Mouse (Mus musculus): Measurements from ENCODE around the gene B3galnt2.
"Not testable (repeated sequence)": the region's sequence is repeated elsewhere in the genome, so short reads cannot be mapped to it uniquely, and the experiment has no call there.

The B3galnt2 gene

GRCm38 (mm10) chr13:13953874-13954832 lies at the start of gene B3galnt2:
B3galnt2 (plus strand) TSS chr13:13954469.
- peak; percentile 99 for DNase-seq (ENCODE audit: low read depth)

GRCm38 (mm10) chr13:13911341-13911740 lies 42.9 kb upstream of the B3galnt2 start:
- no peak for DNase-seq (ENCODE audit: low read depth)

- no peak for DNase-seq (ENCODE audit: low read depth)
These were observed 34.9 kb upstream of the B3galnt2 start for GRCm38 (mm10) chr13:13919396-13919795.

- no peak for DNase-seq (ENCODE audit: low read depth)
These were observed 31.7 kb upstream of the B3galnt2 start for GRCm38 (mm10) chr13:13922526-13922925.

GRCm38 (mm10) chr13:13929982-13930381 lies 24.3 kb upstream of the B3galnt2 start:
- no peak for DNase-seq (ENCODE audit: low read depth)

- peak; percentile 44 for DNase-seq (ENCODE audit: low read depth)
These were observed 662 bp downstream of the B3galnt2 start for GRCm38 (mm10) chr13:13954931-13955330.

- DNase-seq (ENCODE audit: low read depth), result no peak
These were observed 2.4 kb downstream of the B3galnt2 start for GRCm38 (mm10) chr13:13956686-13957085.

GRCm38 (mm10) chr13:13960211-13960610 lies 5.9 kb downstream of the B3galnt2 start:
- no peak for DNase-seq (ENCODE audit: low read depth)

- no peak for DNase-seq (ENCODE audit: low read depth)
These were observed 6.8 kb downstream of the B3galnt2 start for GRCm38 (mm10) chr13:13961046-13961445.

GRCm38 (mm10) chr13:13965388-13965964 lies 11.2 kb downstream of the B3galnt2 start:
- DNase-seq (ENCODE audit: low read depth), result no peak

- peak; percentile 22 for DNase-seq (ENCODE audit: low read depth)
These were observed 11.9 kb downstream of the B3galnt2 start for GRCm38 (mm10) chr13:13966172-13966571.

GRCm38 (mm10) chr13:13968629-13969111 lies 14.4 kb downstream of the B3galnt2 start:
- peak; percentile 65 for DNase-seq (ENCODE audit: low read depth)

- DNase-seq (ENCODE audit: low read depth), result no peak
These were observed 15.5 kb downstream of the B3galnt2 start for GRCm38 (mm10) chr13:13969796-13970195.

GRCm38 (mm10) chr13:13981842-13982241 lies 27.6 kb downstream of the B3galnt2 start:
- not testable (repeated sequence) for DNase-seq (ENCODE audit: low read depth)

- DNase-seq (ENCODE audit: low read depth), result no peak
These were observed 29.3 kb downstream of the B3galnt2 start for GRCm38 (mm10) chr13:13983523-13983922.

- no peak for DNase-seq (ENCODE audit: low read depth)
These were observed 34.9 kb downstream of the B3galnt2 start for GRCm38 (mm10) chr13:13989135-13989534.

- DNase-seq (ENCODE audit: low read depth), result no peak
These were observed 36.1 kb downstream of the B3galnt2 start for GRCm38 (mm10) chr13:13990391-13990790.

- DNase-seq (ENCODE audit: low read depth), result no peak
These were observed 38.8 kb downstream of the B3galnt2 start for GRCm38 (mm10) chr13:13993041-13993440.

- no peak for DNase-seq (ENCODE audit: low read depth)
These were observed 40.8 kb downstream of the B3galnt2 start for GRCm38 (mm10) chr13:13995046-13995445.

GRCm38 (mm10) chr13:13997476-13997875 lies 43.2 kb downstream of the B3galnt2 start:
- no peak for DNase-seq (ENCODE audit: low read depth)

GRCm38 (mm10) chr13:14002706-14003105 lies 48.4 kb downstream of the B3galnt2 start:
- DNase-seq (ENCODE audit: low read depth), result no peak

- DNase-seq (ENCODE audit: low read depth), result no peak
These were observed 49.8 kb downstream of the B3galnt2 start for GRCm38 (mm10) chr13:14004086-14004485.

GRCm38 (mm10) chr13:14004999-14005398 lies 50.7 kb downstream of the B3galnt2 start:
- no peak for DNase-seq (ENCODE audit: low read depth)
